Mouse (Mus musculus) cerebellum, adult (tissue): Measurements from ENCODE around the gene Nhlrc3.

Experiments used
- ATAC-seq: cut with Nextera tagmentation; 2 replicates; pipeline ENCODE4 v1.9.2; 2017; ENCODE audit warnings: mild to moderate bottlenecking, moderate library complexity, mixed read lengths; ENCODE audit not compliant: insufficient number of reproducible peaks, low FRiP score, low TSS enrichment

Nhlrc3 gene

DNA sequence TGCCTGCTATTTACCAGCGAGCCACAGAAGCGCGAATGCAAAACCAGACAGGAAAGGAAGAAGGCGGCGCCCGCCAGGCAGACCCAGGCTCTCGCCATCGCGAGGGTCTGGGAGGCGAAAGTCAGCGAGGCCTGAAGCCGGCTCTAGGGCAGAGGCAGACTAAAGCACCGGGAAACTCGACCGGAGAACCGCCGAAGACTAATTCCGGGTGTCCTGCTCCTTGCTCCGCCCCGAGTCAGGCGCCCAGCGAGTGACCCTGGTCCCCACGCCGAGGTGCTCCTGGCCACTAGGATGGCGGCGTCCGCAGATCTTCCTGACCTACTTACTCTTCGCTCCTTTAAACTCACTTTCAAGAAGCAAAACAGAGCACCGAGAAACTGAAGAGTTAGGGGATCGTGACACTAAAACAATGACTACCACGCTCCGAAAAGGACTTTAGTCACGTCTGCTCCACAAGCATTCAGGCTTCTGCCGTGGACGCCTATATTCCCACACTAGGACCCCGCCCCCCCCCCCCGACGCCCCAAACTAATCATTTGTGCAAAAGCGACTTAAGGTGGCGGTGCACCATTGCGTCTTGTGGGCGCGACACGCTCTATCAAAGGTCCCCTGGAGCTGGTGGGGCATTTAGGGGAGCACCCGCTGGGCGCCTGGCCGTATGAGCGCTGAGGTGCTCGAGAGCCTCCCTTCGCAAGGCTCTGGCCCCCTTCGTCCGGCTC lies at the start of gene Nhlrc3, which contains the start of gene Proser1:
TSS of gene Nhlrc3 (minus strand) at position 287 of the 719 bp plus-strand sequence.
TSS of gene Proser1 (plus strand) at position 621 of the 719 bp plus-strand sequence.
- peak; percentile 94 for ATAC-seq

GRCm38 (mm10) chr3:53502428-53502827 lies 39.3 kb upstream of the Nhlrc3 start:
- ATAC-seq = peak; percentile 61; the same call in 1 of the 2 replicates

GRCm38 (mm10) chr3:53498351-53498905 lies 35.3 kb upstream of the Nhlrc3 start:
- ATAC-seq = no peak

- no peak for ATAC-seq
These were observed 25.2 kb upstream of the Nhlrc3 start, which contains the start of gene Stoml3 for GRCm38 (mm10) chr3:53488353-53488752. Stoml3 (plus strand) TSS chr3:53488653.

- no peak for ATAC-seq
These were observed 24.0 kb upstream of the Nhlrc3 start for GRCm38 (mm10) chr3:53486996-53487576.

DNA sequence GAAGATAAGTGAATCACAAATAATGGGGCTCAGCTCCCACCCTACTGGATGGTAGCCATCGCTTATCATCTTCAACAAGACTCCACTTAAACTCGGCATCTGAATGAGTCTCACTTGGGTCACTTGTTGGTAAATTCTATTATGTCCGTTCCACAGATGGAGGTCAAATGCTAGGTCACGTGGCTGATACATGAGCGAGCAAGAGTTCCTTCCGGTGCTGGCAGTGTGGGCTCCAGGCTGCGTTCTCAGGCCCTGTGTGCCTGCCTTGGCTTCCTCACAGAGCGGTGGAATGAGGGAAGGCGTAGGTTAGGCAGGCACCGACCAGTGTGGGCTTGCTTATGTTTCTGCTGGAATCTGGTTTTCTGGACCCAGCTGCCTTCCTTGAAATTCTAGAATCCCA lies 23.4 kb upstream of the Nhlrc3 start:
- no peak for ATAC-seq

GRCm38 (mm10) chr3:53483414-53484059 lies 20.4 kb upstream of the Nhlrc3 start:
- no peak for ATAC-seq

- ATAC-seq = no peak
These were observed 15.4 kb upstream of the Nhlrc3 start for GRCm38 (mm10) chr3:53478419-53479046.

GRCm38 (mm10) chr3:53477468-53477867 lies 14.3 kb upstream of the Nhlrc3 start:
- no peak for ATAC-seq

GRCm38 (mm10) chr3:53475889-53476288 lies 12.8 kb upstream of the Nhlrc3 start:
- no peak for ATAC-seq

GRCm38 (mm10) chr3:53474179-53474578 lies 11.0 kb upstream of the Nhlrc3 start:
- ATAC-seq = no peak

- ATAC-seq = no peak
These were observed 8.9 kb upstream of the Nhlrc3 start for GRCm38 (mm10) chr3:53472061-53472460.

DNA sequence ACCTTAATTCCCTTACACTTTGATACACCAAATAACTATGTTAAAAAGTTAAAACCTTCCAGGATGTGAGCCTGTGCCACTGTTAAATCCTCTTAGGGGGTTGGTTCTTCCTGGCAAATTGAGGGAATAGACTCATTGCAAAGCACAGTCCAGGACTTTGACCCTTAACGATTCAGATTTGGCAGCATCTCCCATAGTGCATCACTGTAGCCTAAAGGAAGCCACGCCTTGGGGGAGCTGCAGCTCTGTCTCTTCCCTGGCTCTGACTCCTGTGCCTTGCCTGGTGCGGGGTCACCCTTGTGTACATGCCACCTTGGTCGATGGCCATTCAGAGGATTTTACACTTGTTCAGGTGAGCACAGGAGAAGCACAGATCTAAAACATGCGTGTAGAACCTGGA lies 6.5 kb upstream of the Nhlrc3 start:
- ATAC-seq = no peak

DNA sequence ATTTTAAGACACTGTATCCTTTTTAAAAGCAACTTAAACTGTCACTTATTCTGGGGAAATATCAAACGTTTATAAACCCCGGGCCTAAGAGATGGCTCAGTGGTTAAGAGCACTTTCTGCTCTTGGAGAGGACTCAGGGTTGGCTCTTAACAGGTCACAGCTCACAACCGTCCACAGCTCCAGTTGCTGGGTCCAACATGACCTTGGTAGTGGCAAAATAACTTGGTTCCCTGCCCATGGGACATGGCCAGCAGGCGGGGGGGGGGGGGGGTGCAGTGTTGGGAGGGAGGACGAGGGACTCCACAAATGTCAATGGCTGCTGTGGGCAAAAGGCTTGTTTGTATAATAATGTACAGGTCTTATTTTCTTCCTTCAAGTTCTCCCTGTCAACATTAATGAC lies 4.2 kb upstream of the Nhlrc3 start:
- no peak for ATAC-seq

DNA sequence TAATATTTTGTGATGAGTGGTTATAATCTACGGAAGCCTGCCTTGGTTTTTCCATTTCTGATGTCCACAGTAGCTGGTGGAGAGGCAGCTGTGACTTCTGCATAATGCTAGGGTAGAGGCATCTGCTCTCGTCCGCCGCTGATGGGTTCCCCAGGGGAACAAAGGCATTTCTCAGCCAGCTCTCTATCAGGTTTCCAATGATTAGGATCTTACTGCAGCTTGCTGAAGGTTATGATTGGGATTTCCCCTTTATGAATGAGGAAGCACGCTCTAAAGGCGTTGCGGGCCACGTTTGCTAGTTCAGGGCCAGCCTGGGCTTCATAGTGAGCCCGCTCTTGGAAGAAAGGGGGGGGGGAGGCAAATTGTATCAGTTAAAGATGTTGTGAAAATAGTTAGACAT lies 3.3 kb upstream of the Nhlrc3 start:
- no peak for ATAC-seq

DNA sequence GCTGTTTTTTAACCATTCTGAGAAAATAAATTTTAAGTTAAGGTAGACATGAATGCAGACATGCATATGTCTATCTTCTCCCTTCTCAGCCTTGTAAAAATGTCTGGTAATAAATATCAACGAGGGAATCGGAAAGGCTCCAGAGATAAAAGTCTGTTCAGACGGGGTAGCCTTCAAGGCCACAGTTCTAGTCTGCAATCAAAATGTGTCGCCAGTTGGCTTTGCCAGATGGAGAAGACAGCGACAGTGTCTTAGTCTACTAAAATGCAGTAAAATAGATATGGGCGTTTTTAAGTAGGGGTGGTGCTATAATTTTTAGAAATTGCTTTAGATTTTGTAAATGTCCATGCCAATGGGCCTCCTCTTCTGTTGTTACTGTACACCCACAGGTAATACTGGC lies 2.2 kb upstream of the Nhlrc3 start:
- no peak for ATAC-seq

GRCm38 (mm10) chr3:53464146-53464698 lies 1.1 kb upstream of the Nhlrc3 start:
- ATAC-seq = no peak

DNA sequence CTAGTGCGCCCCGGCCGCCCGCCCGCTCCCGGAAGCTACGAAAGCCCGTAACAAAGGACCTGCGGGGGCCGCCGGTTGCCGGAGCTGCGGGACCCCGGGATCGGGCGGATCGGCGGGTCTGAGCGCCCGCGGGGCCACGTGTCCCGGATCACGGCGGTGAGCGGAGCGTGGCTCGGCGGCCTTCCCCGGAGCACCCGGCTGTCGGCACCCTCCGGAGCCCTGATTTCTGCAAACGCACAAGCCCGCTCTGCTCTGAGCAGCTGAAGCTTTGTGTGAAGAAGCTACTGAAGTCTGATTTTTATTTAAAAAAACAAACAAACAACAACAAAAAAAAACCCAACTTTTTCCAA lies 608 bp upstream of the Nhlrc3 start:
- ATAC-seq = no peak

DNA sequence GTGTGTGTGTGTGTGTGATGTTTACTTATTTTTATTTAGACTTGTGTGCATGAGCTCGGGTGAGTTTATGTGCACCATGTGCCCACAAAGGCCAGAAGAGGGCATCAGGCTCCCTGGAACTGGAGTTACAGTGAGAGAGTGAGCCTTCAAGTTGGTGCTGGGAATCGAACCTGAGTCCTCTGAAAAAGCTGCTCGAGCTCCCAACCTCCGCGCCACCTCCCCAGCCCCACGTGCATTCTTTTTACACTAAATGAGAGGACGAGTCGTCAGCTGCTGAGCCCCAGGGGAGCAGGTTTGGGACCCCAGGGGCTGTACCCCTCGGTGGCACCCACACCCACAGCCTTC lies 459 bp downstream of the Nhlrc3 start:
- no peak for ATAC-seq

DNA sequence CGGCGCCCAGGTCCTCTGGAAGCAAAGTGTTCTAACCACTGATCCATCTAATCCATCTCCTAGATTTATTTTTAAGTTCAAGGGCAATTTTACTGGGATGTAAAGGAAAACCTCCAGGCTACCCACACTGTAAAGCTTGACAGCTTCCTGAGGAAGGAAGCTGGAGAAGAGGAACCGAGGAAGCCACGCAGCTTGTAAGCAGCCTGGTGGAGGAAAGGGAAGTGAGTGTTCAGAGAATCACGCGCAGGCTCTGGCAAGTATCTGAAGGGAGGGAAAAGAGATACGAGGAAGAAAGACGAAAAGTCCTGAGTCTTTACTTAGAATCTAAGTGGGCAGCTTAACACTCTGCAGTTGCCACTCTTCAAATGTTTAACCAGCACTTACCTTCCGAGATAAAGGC lies 3.0 kb downstream of the Nhlrc3 start:
- ATAC-seq = no peak

DNA sequence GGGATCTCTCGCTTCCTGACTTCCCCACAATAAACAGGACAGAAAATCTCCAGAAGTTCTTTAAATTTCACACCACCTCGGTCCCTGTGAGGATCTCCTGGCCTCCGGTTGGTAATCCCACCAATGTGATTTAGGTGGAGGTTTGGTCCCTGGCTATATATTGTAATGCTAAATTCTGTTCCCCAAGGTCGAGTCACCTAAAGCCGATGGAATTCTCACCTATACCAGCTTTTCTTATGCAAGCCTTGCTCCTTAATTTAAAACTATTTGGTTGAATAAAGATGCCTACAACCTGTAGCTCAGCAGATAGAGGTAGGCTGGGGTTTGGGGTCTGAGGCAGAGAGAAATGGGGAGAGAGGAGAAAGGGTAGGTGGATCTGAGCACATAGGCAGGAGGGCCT lies 5.4 kb downstream of the Nhlrc3 start:
- ATAC-seq = no peak
